Mouse (Mus musculus) ovary, adult 10 weeks (tissue): Measurements from ENCODE around the gene Tas2r119. TPM values are rescaled to one million over a fixed set of nuclear protein-coding genes. Genes with fewer than 3 reads are reported as not detected.

Experiments used
- polyA plus RNA-seq: library from polyadenylated mRNA; stranded (reverse); fragments of 350-450 nt; fragmentation: Illumina TruSeq; extraction: RNeasy Lipid Tissue Mini Kit (QIAGEN cat#74804); gene quantifications from one replicate; pipeline ENCODE4 v1.2.3, GENCODE M21; 2014

Gene Tas2r119
- polyA plus RNA-seq, result not detected

DNA sequence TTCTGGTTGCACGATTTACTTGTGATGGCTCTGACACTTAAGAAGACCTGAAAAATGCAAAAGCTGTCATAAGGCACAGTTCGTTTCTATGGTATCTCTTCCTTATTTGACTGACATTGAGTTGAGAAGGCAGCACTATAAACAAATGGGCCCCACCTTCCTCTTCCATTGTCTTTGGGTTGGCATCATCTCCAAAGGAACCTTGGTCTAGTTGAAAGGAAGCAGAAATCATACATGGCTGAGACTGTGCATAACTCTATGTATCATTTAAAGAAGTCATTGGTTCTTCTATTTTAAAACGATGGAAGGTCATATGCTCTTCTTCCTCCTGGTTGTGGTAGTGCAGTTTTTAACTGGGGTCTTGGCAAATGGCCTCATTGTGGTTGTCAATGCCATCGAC, at the start of gene Tas2r119:
TSS of gene Tas2r119 (plus strand) at position 301 of the 400 bp plus-strand sequence.

Other genes with a start within 250 kb of the Tas2r119 start
- 389 TPM for gene Sema5a, start 67.5 kb downstream of the Tas2r119 start, polyA plus RNA-seq